Mouse (Mus musculus): ENCODE measurements around the gene Dtnb. TPM values are rescaled to one million over a fixed set of nuclear protein-coding genes. Genes with fewer than 3 reads are reported as not detected.
"Not testable (repeated sequence)": the region's sequence is repeated elsewhere in the genome, so short reads cannot be mapped to it uniquely, and the experiment has no call there.

Dtnb gene
- polyA plus RNA-seq, 1 experiment from 2014 or later = 27.0 TPM

GRCm38 (mm10) chr12:3680721-3681120 is 108.5 kb downstream of the Dtnb start:
- no peaks in the 10 kb centered on the region for H3K27me3 ChIP-seq (replicated peaks; ENCODE audit: control insufficient read depth, insufficient read depth, low read length)
- no peak overlapping the region for H3K27ac ChIP-seq (ENCODE audit: low read depth, low read length)
- no peak for ATAC-seq (replicated peaks; ENCODE audit: low FRiP score)
- DNase-seq (ENCODE audit: low spot score) = no peak
- H3K9ac ChIP-seq (ENCODE audit: low read depth, low read length) = no peak overlapping the region
- H3K4me3 ChIP-seq (ENCODE audit: low read depth, low read length) = no peak overlapping the region
- H3K4me2 ChIP-seq = no peak overlapping the region
- no peaks in the 10 kb centered on the region for H3K9me3 ChIP-seq (ENCODE audit: control insufficient read depth, low read length)
- WGBS = 78% methylated on average over 5 of the region's 5 CpGs
- no peaks in the 10 kb centered on the region for H3K4me1 ChIP-seq (replicated peaks; ENCODE audit: control insufficient read depth, insufficient read depth, low read length)
- no peaks in the 10 kb centered on the region for H3K36me3 ChIP-seq (ENCODE audit: control insufficient read depth, insufficient read depth, low read length)

GRCm38 (mm10) chr12:3683041-3683440 is 110.9 kb downstream of the Dtnb start:
- no peaks in the 10 kb centered on the region for H3K36me3 ChIP-seq (ENCODE audit: control insufficient read depth, insufficient read depth, low read length)
- no peaks in the 10 kb centered on the region for H3K4me1 ChIP-seq (replicated peaks; ENCODE audit: control insufficient read depth, insufficient read depth, low read length)
- WGBS = 78% methylated on average over 8 of the region's 8 CpGs
- no peak for ATAC-seq (replicated peaks; ENCODE audit: low FRiP score)
- no peak overlapping the region for H3K9ac ChIP-seq (ENCODE audit: low read depth, low read length)
- H3K27me3 ChIP-seq (replicated peaks; ENCODE audit: control insufficient read depth, insufficient read depth, low read length) = no peaks in the 10 kb centered on the region
- H3K4me3 ChIP-seq (ENCODE audit: low read depth, low read length) = no peak overlapping the region
- H3K9me3 ChIP-seq (ENCODE audit: control insufficient read depth, low read length) = no peaks in the 10 kb centered on the region
- no peak overlapping the region for H3K27ac ChIP-seq (ENCODE audit: low read depth, low read length)
- H3K4me2 ChIP-seq = no peak overlapping the region
- DNase-seq (ENCODE audit: low spot score) = no peak

GRCm38 (mm10) chr12:3686419-3686940 is 114.3 kb downstream of the Dtnb start:
- WGBS = 57% methylated on average over 7 of the region's 7 CpGs
- H3K36me3 ChIP-seq (ENCODE audit: control insufficient read depth, insufficient read depth, low read length) = no peaks in the 10 kb centered on the region
- no peak overlapping the region for H3K4me3 ChIP-seq (ENCODE audit: low read depth, low read length)
- no peak overlapping the region for H3K9ac ChIP-seq (ENCODE audit: low read depth, low read length)
- ATAC-seq (replicated peaks; ENCODE audit: low FRiP score) = no peak
- H3K9me3 ChIP-seq (ENCODE audit: control insufficient read depth, low read length) = no peaks in the 10 kb centered on the region
- H3K27ac ChIP-seq (ENCODE audit: low read depth, low read length) = peak overlapping the region; percentile 13; the same call in 1 of the 2 replicates
- no peaks in the 10 kb centered on the region for H3K27me3 ChIP-seq (replicated peaks; ENCODE audit: control insufficient read depth, insufficient read depth, low read length)
- H3K4me1 ChIP-seq (replicated peaks; ENCODE audit: control insufficient read depth, insufficient read depth, low read length) = no peaks in the 10 kb centered on the region
- DNase-seq (ENCODE audit: low spot score) = no peak
- H3K4me2 ChIP-seq = no peak overlapping the region

GRCm38 (mm10) chr12:3690926-3691529 is 118.8 kb downstream of the Dtnb start:
- not testable (repeated sequence) for H3K4me3 ChIP-seq (ENCODE audit: low read depth, low read length); ATAC-seq (replicated peaks; ENCODE audit: low FRiP score); H3K36me3 ChIP-seq (ENCODE audit: control insufficient read depth, insufficient read depth, low read length); H3K9me3 ChIP-seq (ENCODE audit: control insufficient read depth, low read length); H3K4me2 ChIP-seq; DNase-seq (ENCODE audit: low spot score); H3K27me3 ChIP-seq (replicated peaks; ENCODE audit: control insufficient read depth, insufficient read depth, low read length); H3K9ac ChIP-seq (ENCODE audit: low read depth, low read length); H3K27ac ChIP-seq (ENCODE audit: low read depth, low read length)
- WGBS = 89% methylated on average over 17 of the region's 17 CpGs
- peaks cover 16% of the 10 kb centered on the region for H3K4me1 ChIP-seq (replicated peaks; ENCODE audit: control insufficient read depth, insufficient read depth, low read length)

GRCm38 (mm10) chr12:3692795-3693392 is 120.7 kb downstream of the Dtnb start:
- Histone ChIP-seq H3K4me1 (replicated peaks; ENCODE audit: control insufficient read depth, insufficient read depth, low read length) (peaks cover 16% of the 10 kb centered on the region), H3K36me3 (ENCODE audit: control insufficient read depth, insufficient read depth, low read length) (no peaks in the 10 kb centered on the region), H3K9me3 (ENCODE audit: control insufficient read depth, low read length) (no peaks in the 10 kb centered on the region), H3K4me3 (ENCODE audit: low read depth, low read length) (no peak overlapping the region), H3K27me3 (replicated peaks; ENCODE audit: control insufficient read depth, insufficient read depth, low read length) (no peaks in the 10 kb centered on the region), H3K4me2 (no peak overlapping the region), H3K9ac (ENCODE audit: low read depth, low read length) (no peak overlapping the region), H3K27ac (ENCODE audit: low read depth, low read length) (no peak overlapping the region)
- no peak for DNase-seq (ENCODE audit: low spot score)
- WGBS = 69% methylated on average over 6 of the region's 6 CpGs
- peak; percentile 61; the same call in 1 of the 2 replicates for ATAC-seq (replicated peaks; ENCODE audit: low FRiP score)

- Histone ChIP-seq H3K27ac (ENCODE audit: low read depth, low read length) (no peak overlapping the region), H3K9me3 (ENCODE audit: control insufficient read depth, low read length) (no peaks in the 10 kb centered on the region), H3K27me3 (replicated peaks; ENCODE audit: control insufficient read depth, insufficient read depth, low read length) (no peaks in the 10 kb centered on the region), H3K4me1 (replicated peaks; ENCODE audit: control insufficient read depth, insufficient read depth, low read length) (peaks cover 16% of the 10 kb centered on the region), H3K4me3 (ENCODE audit: low read depth, low read length) (no peak overlapping the region), H3K9ac (ENCODE audit: low read depth, low read length) (no peak overlapping the region), H3K4me2 (no peak overlapping the region), H3K36me3 (ENCODE audit: control insufficient read depth, insufficient read depth, low read length) (no peaks in the 10 kb centered on the region)
- WGBS = 57% methylated on average over 5 of the region's 5 CpGs
- ATAC-seq (replicated peaks; ENCODE audit: low FRiP score) = no peak; the same call in 1 of the 2 replicates
- no peak for DNase-seq (ENCODE audit: low spot score)
Measured at GRCm38 (mm10) chr12:3695741-3696501, 123.7 kb downstream of the Dtnb start.

GRCm38 (mm10) chr12:3700503-3700902 is 128.3 kb downstream of the Dtnb start:
- ATAC-seq (replicated peaks; ENCODE audit: low FRiP score) (no peak), DNase-seq (ENCODE audit: low spot score) (no peak)
- 76% methylated on average over 4 of the region's 4 CpGs for WGBS
- Histone ChIP-seq H3K27me3 (replicated peaks; ENCODE audit: control insufficient read depth, insufficient read depth, low read length) (no peaks in the 10 kb centered on the region), H3K27ac (ENCODE audit: low read depth, low read length) (no peak overlapping the region), H3K36me3 (ENCODE audit: control insufficient read depth, insufficient read depth, low read length) (no peaks in the 10 kb centered on the region), H3K9me3 (ENCODE audit: control insufficient read depth, low read length) (no peaks in the 10 kb centered on the region), H3K4me2 (no peak overlapping the region), H3K4me3 (ENCODE audit: low read depth, low read length) (no peak overlapping the region), H3K4me1 (replicated peaks; ENCODE audit: control insufficient read depth, insufficient read depth, low read length) (no peaks in the 10 kb centered on the region), H3K9ac (ENCODE audit: low read depth, low read length) (no peak overlapping the region)

- Histone ChIP-seq H3K9ac (ENCODE audit: low read depth, low read length) (no peak overlapping the region), H3K4me3 (ENCODE audit: low read depth, low read length) (no peak overlapping the region), H3K27ac (ENCODE audit: low read depth, low read length) (no peak overlapping the region), H3K27me3 (replicated peaks; ENCODE audit: control insufficient read depth, insufficient read depth, low read length) (no peaks in the 10 kb centered on the region), H3K9me3 (ENCODE audit: control insufficient read depth, low read length) (no peaks in the 10 kb centered on the region), H3K4me2 (no peak overlapping the region), H3K36me3 (ENCODE audit: control insufficient read depth, insufficient read depth, low read length) (no peaks in the 10 kb centered on the region), H3K4me1 (replicated peaks; ENCODE audit: control insufficient read depth, insufficient read depth, low read length) (no peaks in the 10 kb centered on the region)
- DNase-seq (ENCODE audit: low spot score) (no peak), ATAC-seq (replicated peaks; ENCODE audit: low FRiP score) (no peak)
- 88% methylated on average over 7 of the region's 7 CpGs for WGBS
Measured at GRCm38 (mm10) chr12:3702903-3703302, 130.7 kb downstream of the Dtnb start.

Measured in liver, embryonic 11.5 days (tissue).